Mouse (Mus musculus): ENCODE results near the gene Sp4. TPM values are rescaled to one million over a fixed set of nuclear protein-coding genes. Genes with fewer than 3 reads are reported as not detected.

Sp4 gene
- polyA plus RNA-seq, 1 experiment: 25.3 TPM

GRCm38 (mm10) chr12:118264905-118265304 is 36.3 kb downstream of the Sp4 start:
- no peak for DNase-seq (ENCODE audit: low read depth)
- TF ChIP-seq CTCF (IDR thresholded peaks at IDR 0.05; ENCODE audit: borderline replicate concordance, extremely low read depth, insufficient read depth, insufficient read length): no peak
- TF ChIP-seq POLR2A (IDR thresholded peaks at IDR 0.05; ENCODE audit: borderline replicate concordance, extremely low read depth, insufficient read depth, insufficient read length, poor library complexity, severe bottlenecking): no peak

- DNase-seq (ENCODE audit: low read depth): no peak
- no peak for TF ChIP-seq CTCF (IDR thresholded peaks at IDR 0.05; ENCODE audit: borderline replicate concordance, extremely low read depth, insufficient read depth, insufficient read length)
- TF ChIP-seq POLR2A (IDR thresholded peaks at IDR 0.05; ENCODE audit: borderline replicate concordance, extremely low read depth, insufficient read depth, insufficient read length, poor library complexity, severe bottlenecking): no peak
These were observed 37.4 kb downstream of the Sp4 start for GRCm38 (mm10) chr12:118263878-118264277.

- no peak for TF ChIP-seq CTCF (IDR thresholded peaks at IDR 0.05; ENCODE audit: borderline replicate concordance, extremely low read depth, insufficient read depth, insufficient read length)
- no peak for TF ChIP-seq POLR2A (IDR thresholded peaks at IDR 0.05; ENCODE audit: borderline replicate concordance, extremely low read depth, insufficient read depth, insufficient read length, poor library complexity, severe bottlenecking)
- no peak for DNase-seq (ENCODE audit: low read depth)
These were observed 45.9 kb downstream of the Sp4 start for GRCm38 (mm10) chr12:118255292-118255782.

GRCm38 (mm10) chr12:118221182-118221581 is 80.1 kb downstream of the Sp4 start:
- TF ChIP-seq CTCF (IDR thresholded peaks at IDR 0.05; ENCODE audit: borderline replicate concordance, extremely low read depth, insufficient read depth, insufficient read length): no peak
- TF ChIP-seq POLR2A (IDR thresholded peaks at IDR 0.05; ENCODE audit: borderline replicate concordance, extremely low read depth, insufficient read depth, insufficient read length, poor library complexity, severe bottlenecking): no peak

GRCm38 (mm10) chr12:118220062-118220461 is 81.2 kb downstream of the Sp4 start:
- DNase-seq (ENCODE audit: low read depth): no peak
- TF ChIP-seq CTCF (IDR thresholded peaks at IDR 0.05; ENCODE audit: borderline replicate concordance, extremely low read depth, insufficient read depth, insufficient read length): no peak
- no peak for TF ChIP-seq POLR2A (IDR thresholded peaks at IDR 0.05; ENCODE audit: borderline replicate concordance, extremely low read depth, insufficient read depth, insufficient read length, poor library complexity, severe bottlenecking)

More at GRCm38 (mm10) chr12:118221182-118221581, 80.1 kb downstream of the Sp4 start:
- DNase-seq (ENCODE audit: low read depth): peak; percentile 15

- DNase-seq (ENCODE audit: low read depth): no peak
- no peak for TF ChIP-seq CTCF (IDR thresholded peaks at IDR 0.05; ENCODE audit: borderline replicate concordance, extremely low read depth, insufficient read depth, insufficient read length)
- TF ChIP-seq POLR2A (IDR thresholded peaks at IDR 0.05; ENCODE audit: borderline replicate concordance, extremely low read depth, insufficient read depth, insufficient read length, poor library complexity, severe bottlenecking): no peak
These were observed 89.1 kb downstream of the Sp4 start for GRCm38 (mm10) chr12:118212163-118212562.

- TF ChIP-seq CTCF (IDR thresholded peaks at IDR 0.05; ENCODE audit: borderline replicate concordance, extremely low read depth, insufficient read depth, insufficient read length): no peak
- no peak for TF ChIP-seq POLR2A (IDR thresholded peaks at IDR 0.05; ENCODE audit: borderline replicate concordance, extremely low read depth, insufficient read depth, insufficient read length, poor library complexity, severe bottlenecking)
These were observed 102.7 kb downstream of the Sp4 start, which contains the start of gene Dnah11 for GRCm38 (mm10) chr12:118198386-118199093. Gene Dnah11, minus strand, starts transcription at chr12:118199043.

GRCm38 (mm10) chr12:118196583-118196982 is 104.7 kb downstream of the Sp4 start:
- DNase-seq (ENCODE audit: low read depth): peak; percentile 68

More at GRCm38 (mm10) chr12:118198386-118199093, 102.7 kb downstream of the Sp4 start, which contains the start of gene Dnah11:
- peak; percentile 85 for DNase-seq (ENCODE audit: low read depth)

GRCm38 (mm10) chr12:118189535-118189934 is 111.7 kb downstream of the Sp4 start:
- TF ChIP-seq POLR2A (IDR thresholded peaks at IDR 0.05; ENCODE audit: borderline replicate concordance, extremely low read depth, insufficient read depth, insufficient read length, poor library complexity, severe bottlenecking): no peak
- no peak for TF ChIP-seq CTCF (IDR thresholded peaks at IDR 0.05; ENCODE audit: borderline replicate concordance, extremely low read depth, insufficient read depth, insufficient read length)
- DNase-seq (ENCODE audit: low read depth): no peak

More at GRCm38 (mm10) chr12:118196583-118196982, 104.7 kb downstream of the Sp4 start:
- TF ChIP-seq POLR2A (IDR thresholded peaks at IDR 0.05; ENCODE audit: borderline replicate concordance, extremely low read depth, insufficient read depth, insufficient read length, poor library complexity, severe bottlenecking): no peak
- no peak for TF ChIP-seq CTCF (IDR thresholded peaks at IDR 0.05; ENCODE audit: borderline replicate concordance, extremely low read depth, insufficient read depth, insufficient read length)

- TF ChIP-seq CTCF (IDR thresholded peaks at IDR 0.05; ENCODE audit: borderline replicate concordance, extremely low read depth, insufficient read depth, insufficient read length): no peak
- DNase-seq (ENCODE audit: low read depth): no peak
These were observed 113.6 kb downstream of the Sp4 start for GRCm38 (mm10) chr12:118187663-118188062.

- DNase-seq (ENCODE audit: low read depth): peak; percentile 19
- no peak for TF ChIP-seq POLR2A (IDR thresholded peaks at IDR 0.05; ENCODE audit: borderline replicate concordance, extremely low read depth, insufficient read depth, insufficient read length, poor library complexity, severe bottlenecking)
- TF ChIP-seq CTCF (IDR thresholded peaks at IDR 0.05; ENCODE audit: borderline replicate concordance, extremely low read depth, insufficient read depth, insufficient read length): no peak
These were observed 114.3 kb downstream of the Sp4 start for GRCm38 (mm10) chr12:118186881-118187489.

Measured in brain, embryonic 14.5 days (tissue).